Mouse (Mus musculus) liver, embryonic 12.5 days (tissue): ENCODE measurements around the gene Dhrs1. TPM values are rescaled to one million over a fixed set of nuclear protein-coding genes. Genes with fewer than 3 reads are reported as not detected.

Experiments
- ATAC-seq: fragments of 200-750 bp; cut with Nextera tagmentation; 2 replicates; pipeline ENCODE4 v1.8.0; 2017; ENCODE audit warnings: moderate number of reproducible peaks, mild to moderate bottlenecking, moderate library complexity
- H3K27ac ChIP-seq: fragments of 300-500 bp; sonication (generic); 2 replicates; pipeline ENCODE4 v1.5.1; 2016; ENCODE audit warnings: mild to moderate bottlenecking
- H3K27me3 ChIP-seq: fragments of 300-500 bp; sonication (generic); replicated peaks from 2 replicates; pipeline ENCODE4 v1.6.1; 2016; ENCODE audit warnings: mild to moderate bottlenecking, moderate library complexity
- H3K36me3 ChIP-seq: fragments of 300-500 bp; sonication (generic); 2 replicates; pipeline ENCODE4 v1.6.1; 2016; ENCODE audit warnings: mild to moderate bottlenecking, moderate library complexity
- H3K4me1 ChIP-seq: fragments of 300-500 bp; sonication (generic); 2 replicates; pipeline ENCODE4 v1.6.1; 2016
- H3K4me2 ChIP-seq: fragments of 300-500 bp; sonication (generic); 2 replicates; pipeline ENCODE4 v1.6.1; 2016; ENCODE audit warnings: mild to moderate bottlenecking, moderate library complexity
- H3K4me3 ChIP-seq: fragments of 300-500 bp; sonication (generic); 2 replicates; pipeline ENCODE4 v1.5.1; 2016; ENCODE audit warnings: mild to moderate bottlenecking, moderate library complexity
- H3K9ac ChIP-seq: fragments of 300-500 bp; sonication (generic); 2 replicates; pipeline ENCODE4 v1.6.1; 2016; ENCODE audit warnings: mild to moderate bottlenecking, moderate library complexity
- H3K9me3 ChIP-seq: fragments of 300-500 bp; sonication (generic); replicated peaks from 2 replicates; pipeline ENCODE4 v1.6.1; 2016; ENCODE audit warnings: mild to moderate bottlenecking, moderate library complexity
- WGBS: fragments of 180-500 bp; shearing (Covaris S2); methylation state at CpG from one replicate; pipeline ENCODE4 v1.1.7; 2016; ENCODE audit not compliant: insufficient replicate concordance; 5-methylcytosine and 5-hydroxymethylcytosine counted together
- polyA plus RNA-seq: library from polyadenylated mRNA; unstranded; fragments of >200 nt; fragmentation: Nextera tagmentation; extraction: Ambion mirVana; gene quantifications from 2 replicates; pipeline ENCODE4 v1.2.1, GENCODE M21; 2016

Gene Dhrs1
- 34.3 and 35.2 TPM in 2 replicates for polyA plus RNA-seq

DNA sequence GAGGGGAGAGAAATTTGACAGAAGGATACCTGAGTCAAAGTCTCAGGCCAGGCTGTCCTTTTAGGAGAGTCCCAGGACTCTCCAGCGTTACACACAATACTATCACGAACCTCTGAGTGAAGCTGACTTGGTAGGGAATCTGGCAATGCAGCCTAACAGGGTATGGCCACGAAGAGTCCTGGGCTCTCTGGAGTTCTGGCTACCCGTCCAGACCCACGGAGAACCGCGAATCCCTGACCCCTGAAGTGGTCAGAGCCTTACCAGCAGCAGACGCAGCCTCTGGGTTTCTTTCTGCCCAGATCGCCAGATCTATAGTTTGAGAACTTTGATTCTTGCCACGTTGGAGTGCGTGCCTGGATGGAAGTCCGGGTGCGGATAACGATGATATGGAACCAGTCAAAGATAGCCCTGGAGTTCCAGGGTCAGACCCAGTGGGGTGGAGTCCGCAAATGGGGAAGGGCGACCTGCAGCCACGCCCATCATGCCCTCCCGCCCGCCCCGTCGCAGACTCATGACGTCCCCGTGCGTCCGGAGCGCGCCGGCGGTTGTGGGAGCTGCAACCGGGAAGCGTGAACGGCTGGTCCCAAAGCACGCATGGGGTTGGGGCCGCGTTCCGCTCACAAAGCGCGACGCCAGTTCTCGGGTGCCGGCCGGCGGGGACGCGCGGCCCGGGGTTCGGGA is at the start of gene Dhrs1, which contains the start of gene Nop9:
Dhrs1 (minus strand) TSS at position 511 of the 681 bp plus-strand sequence.
Nop9 (plus strand) TSS at position 514 of the 681 bp plus-strand sequence.
- 1% methylated on average over 47 of the region's 48 CpGs for WGBS

GRCm38 (mm10) chr14:55793946-55794345 is 48.5 kb upstream of the Dhrs1 start:
- H3K9ac ChIP-seq, result no peak overlapping the region
- 44% methylated on average over 2 of the region's 2 CpGs for WGBS
- ATAC-seq, result no peak
- H3K4me1 ChIP-seq, result peaks cover 12% of the 10 kb centered on the region
- H3K36me3 ChIP-seq, result no peaks in the 10 kb centered on the region
- no peaks in the 10 kb centered on the region; the same call in 1 of the 2 replicates for H3K27me3 ChIP-seq
- H3K4me3 ChIP-seq, result no peak overlapping the region
- no peak overlapping the region for H3K4me2 ChIP-seq
- no peak overlapping the region for H3K27ac ChIP-seq
- H3K9me3 ChIP-seq, result no peaks in the 10 kb centered on the region

More for the DNA sequence above, at the start of gene Dhrs1, which contains the start of gene Nop9:
- peak within 1 kb of the TSS; percentile 97 for H3K4me2 ChIP-seq
- H3K9ac ChIP-seq, result peak within 1 kb of the TSS; percentile 89
- no peaks in the 10 kb centered on the region for H3K27me3 ChIP-seq
- peak within 1 kb of the TSS; percentile 92 for H3K4me3 ChIP-seq
- no peaks in the 10 kb centered on the region for H3K9me3 ChIP-seq
- peak; percentile 87 for ATAC-seq
- H3K4me1 ChIP-seq, result peaks cover 38% of the 10 kb centered on the region
- H3K36me3 ChIP-seq, result peaks cover 53% of the 10 kb centered on the region
- H3K27ac ChIP-seq, result peak within 1 kb of the TSS; percentile 83

DNA sequence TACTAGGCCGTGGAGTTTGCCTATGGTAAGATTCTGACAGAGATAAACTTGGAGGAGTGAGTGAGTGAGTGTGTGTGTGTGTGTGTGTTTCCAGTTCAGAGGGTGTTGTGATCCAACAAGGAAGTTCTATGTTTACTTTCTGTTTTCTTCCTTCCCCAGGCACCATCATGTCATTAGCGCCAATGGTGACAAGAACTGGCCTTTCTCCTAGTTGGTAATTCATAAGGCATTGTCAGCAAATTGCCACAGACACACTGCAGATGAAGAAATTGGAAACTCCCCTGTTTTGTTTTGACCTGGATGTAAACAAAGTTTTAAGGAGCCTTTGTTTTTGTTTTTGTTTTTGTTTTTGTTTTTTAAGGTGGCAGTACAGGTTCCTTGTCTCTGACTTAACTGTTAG is 48.0 kb upstream of the Dhrs1 start:
- H3K4me3 ChIP-seq, result no peak overlapping the region
- no peaks in the 10 kb centered on the region for H3K9me3 ChIP-seq
- H3K9ac ChIP-seq, result no peak overlapping the region
- no peak for ATAC-seq
- H3K27ac ChIP-seq, result no peak overlapping the region
- no peaks in the 10 kb centered on the region; the same call in 1 of the 2 replicates for H3K27me3 ChIP-seq
- no peaks in the 10 kb centered on the region for H3K36me3 ChIP-seq
- H3K4me2 ChIP-seq, result no peak overlapping the region
- WGBS, result 54% methylated on average over 2 of the region's 2 CpGs
- peaks cover 17% of the 10 kb centered on the region for H3K4me1 ChIP-seq

DNA sequence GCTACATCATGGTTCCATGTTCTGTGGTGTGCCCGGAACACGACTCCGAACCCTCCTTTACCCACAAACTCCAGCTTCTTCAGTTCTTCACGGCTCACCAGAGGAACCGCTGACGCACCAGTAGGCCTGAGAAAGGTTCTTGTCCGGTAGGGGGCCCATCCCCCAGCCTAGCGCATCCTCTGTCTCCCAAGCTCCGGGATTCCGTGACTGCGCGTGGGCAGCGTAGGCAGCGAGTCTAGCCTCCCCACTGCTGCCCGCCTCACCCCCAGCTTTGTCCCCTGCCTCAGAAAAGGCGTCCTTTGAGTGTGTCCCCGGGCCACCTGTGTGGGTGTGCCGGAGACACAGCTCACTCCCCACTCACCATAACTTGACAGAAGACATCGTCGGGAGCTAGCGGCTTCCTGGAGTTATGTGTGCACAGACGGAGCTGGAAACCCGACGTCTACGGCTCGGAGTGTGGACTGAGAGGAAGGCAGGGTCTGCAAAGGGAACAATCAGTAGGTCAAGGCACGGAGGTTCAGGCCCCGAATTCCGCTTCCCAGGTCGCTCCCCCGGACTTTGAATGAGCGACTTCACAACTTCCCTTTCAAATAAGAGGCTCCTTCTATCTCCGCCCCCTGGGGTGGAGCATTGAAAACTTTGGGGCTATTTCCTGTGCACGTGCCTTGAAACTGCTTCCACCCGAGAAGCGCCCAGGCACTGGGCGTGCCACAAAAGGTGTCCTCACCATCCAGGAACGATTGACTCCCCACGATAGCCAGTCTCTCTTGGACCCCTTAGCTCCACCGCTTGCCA is 43.0 kb upstream of the Dhrs1 start, which contains the start of gene Ripk3:
Ripk3 (minus strand) TSS at position 610 of the 795 bp plus-strand sequence.
- no peak within 1 kb of the TSS for H3K27ac ChIP-seq
- H3K4me2 ChIP-seq, result peak within 1 kb of the TSS; percentile 88
- H3K4me1 ChIP-seq, result peaks cover 25% of the 10 kb centered on the region
- WGBS, result 2% methylated on average over 40 of the region's 40 CpGs
- H3K27me3 ChIP-seq, result peaks cover 48% of the 10 kb centered on the region
- H3K36me3 ChIP-seq, result peaks cover 8% of the 10 kb centered on the region; the same call in 1 of the 2 replicates
- H3K4me3 ChIP-seq, result peak within 1 kb of the TSS; percentile 62
- no peaks in the 10 kb centered on the region for H3K9me3 ChIP-seq
- peak; percentile 70 for ATAC-seq
- H3K9ac ChIP-seq, result peak within 1 kb of the TSS; percentile 67

DNA sequence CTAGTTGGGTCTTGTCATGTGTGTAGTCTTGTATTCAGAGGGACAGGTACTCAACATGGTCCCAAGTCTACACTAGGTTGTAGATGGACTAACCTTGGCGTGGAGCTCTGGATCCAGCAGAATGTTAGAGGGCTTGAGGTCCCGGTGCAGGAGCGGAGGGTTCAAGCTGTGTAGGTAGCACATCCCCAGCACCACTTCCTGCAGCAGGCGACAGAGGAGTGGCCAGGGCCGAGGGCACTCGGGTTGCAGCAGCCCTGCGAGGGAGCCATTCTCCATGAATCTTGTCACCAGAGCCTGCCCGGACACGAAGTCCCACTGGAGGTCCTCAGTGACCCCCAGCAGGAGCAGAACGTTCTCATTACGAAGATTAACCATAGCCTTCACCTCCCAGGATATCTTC is 42.2 kb upstream of the Dhrs1 start:
- H3K4me2 ChIP-seq, result peak overlapping the region; percentile 88
- ATAC-seq, result no peak
- WGBS, result 40% methylated on average over 11 of the region's 11 CpGs
- no peak overlapping the region for H3K27ac ChIP-seq
- H3K36me3 ChIP-seq, result peaks cover 8% of the 10 kb centered on the region; the same call in 1 of the 2 replicates
- H3K9ac ChIP-seq, result peak overlapping the region; percentile 67
- peaks cover 55% of the 10 kb centered on the region for H3K27me3 ChIP-seq
- no peaks in the 10 kb centered on the region for H3K9me3 ChIP-seq
- H3K4me1 ChIP-seq, result peaks cover 27% of the 10 kb centered on the region
- H3K4me3 ChIP-seq, result peak overlapping the region; percentile 62

DNA sequence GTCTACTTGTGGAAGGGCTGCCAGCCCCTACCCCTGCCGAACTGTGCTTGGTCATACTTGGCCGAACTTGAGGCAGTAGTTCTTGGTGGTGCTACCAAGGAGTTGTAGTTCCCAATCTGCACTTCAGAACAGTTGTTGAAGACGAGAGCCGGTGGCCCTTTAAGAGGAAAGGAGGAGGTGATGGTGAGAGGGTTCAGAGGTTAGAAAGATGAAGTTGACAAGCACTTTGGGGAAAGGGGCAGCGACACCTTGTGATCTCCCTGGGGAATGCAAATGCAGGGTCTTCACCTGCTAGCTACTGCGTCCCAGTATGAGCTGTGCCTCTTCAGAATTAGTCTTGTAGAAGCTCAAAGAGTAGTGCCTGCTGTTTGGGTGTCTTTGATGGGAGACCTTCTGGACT is 39.7 kb upstream of the Dhrs1 start:
- Histone ChIP-seq H3K9me3 (no peaks in the 10 kb centered on the region), H3K36me3 (peaks cover 8% of the 10 kb centered on the region; the same call in 1 of the 2 replicates), H3K4me3 (no peak overlapping the region), H3K27me3 (peaks cover 77% of the 10 kb centered on the region), H3K4me2 (no peak overlapping the region), H3K4me1 (peaks cover 45% of the 10 kb centered on the region), H3K27ac (no peak overlapping the region), H3K9ac (no peak overlapping the region)
- 44% methylated on average over 6 of the region's 6 CpGs for WGBS
- no peak for ATAC-seq

DNA sequence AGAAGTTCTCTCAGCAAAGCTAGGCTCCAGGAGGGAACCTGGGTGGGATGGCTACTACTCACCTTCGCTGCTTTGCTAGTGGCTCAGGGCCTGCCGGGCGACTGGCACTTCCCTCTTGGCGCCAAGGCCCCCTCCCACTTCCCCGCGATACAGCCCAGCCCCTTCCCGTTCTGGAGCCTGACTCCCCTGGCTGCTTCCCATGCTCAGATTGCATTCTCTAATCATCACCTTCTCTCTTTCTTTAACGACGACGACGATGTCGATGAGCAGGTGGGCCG is 38.4 kb upstream of the Dhrs1 start, which contains the start of gene Adcy4:
Adcy4 (minus strand) TSS at position 138 of the 278 bp plus-strand sequence.
- H3K27ac ChIP-seq, result no peak within 1 kb of the TSS
- WGBS, result 9% methylated on average over 13 of the region's 13 CpGs
- no peaks in the 10 kb centered on the region for H3K9me3 ChIP-seq
- peaks cover 8% of the 10 kb centered on the region; the same call in 1 of the 2 replicates for H3K36me3 ChIP-seq
- H3K4me1 ChIP-seq, result peaks cover 43% of the 10 kb centered on the region
- peaks cover 78% of the 10 kb centered on the region for H3K27me3 ChIP-seq
- no peak for ATAC-seq
- H3K4me3 ChIP-seq, result peak within 1 kb of the TSS; percentile 31
- H3K9ac ChIP-seq, result no peak within 1 kb of the TSS
- H3K4me2 ChIP-seq, result peak within 1 kb of the TSS; percentile 44

- peaks cover 83% of the 10 kb centered on the region for H3K27me3 ChIP-seq
- H3K4me2 ChIP-seq, result peak overlapping the region; percentile 44
- ATAC-seq, result no peak
- 6% methylated on average over 31 of the region's 31 CpGs for WGBS
- peaks cover 8% of the 10 kb centered on the region; the same call in 1 of the 2 replicates for H3K36me3 ChIP-seq
- H3K27ac ChIP-seq, result no peak overlapping the region
- peaks cover 37% of the 10 kb centered on the region for H3K4me1 ChIP-seq
- H3K9me3 ChIP-seq, result no peaks in the 10 kb centered on the region
- peak overlapping the region; percentile 31 for H3K4me3 ChIP-seq
- H3K9ac ChIP-seq, result no peak overlapping the region
These were observed 37.9 kb upstream of the Dhrs1 start for GRCm38 (mm10) chr14:55783171-55783957.

DNA sequence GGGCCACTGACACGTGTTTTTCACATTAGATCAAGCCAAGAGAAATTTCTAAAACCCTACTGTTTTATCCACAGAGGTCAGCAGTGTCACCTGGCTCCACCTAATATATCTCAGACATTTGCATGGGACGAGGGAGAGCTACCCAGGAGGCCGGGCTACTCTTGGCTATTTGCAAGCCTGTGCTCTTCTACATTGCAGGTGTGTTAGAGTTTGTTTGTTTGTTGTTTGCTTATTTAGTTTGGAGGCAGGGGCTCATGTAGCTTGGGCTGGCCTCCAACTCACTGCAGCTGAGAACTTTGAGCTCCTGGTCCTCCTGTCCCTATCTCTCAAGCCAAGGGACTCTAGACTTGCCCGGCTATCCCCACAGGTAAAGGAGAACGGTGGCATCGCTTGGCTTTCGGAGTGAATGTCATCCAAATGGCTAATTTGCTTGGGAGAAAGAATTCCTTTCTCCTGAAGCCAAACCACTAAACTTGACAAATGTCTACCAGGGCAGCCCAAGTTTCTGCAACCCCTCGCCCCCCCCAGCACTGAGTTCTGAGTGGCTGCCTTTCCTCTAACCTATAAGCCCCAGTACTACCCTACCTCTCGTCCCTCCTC is 37.0 kb upstream of the Dhrs1 start:
- Histone ChIP-seq H3K27me3 (peaks cover 75% of the 10 kb centered on the region), H3K4me1 (peaks cover 32% of the 10 kb centered on the region), H3K4me2 (peak overlapping the region; percentile 44; the same call in 1 of the 2 replicates), H3K36me3 (peaks cover 8% of the 10 kb centered on the region; the same call in 1 of the 2 replicates), H3K9me3 (no peaks in the 10 kb centered on the region), H3K4me3 (no peak overlapping the region), H3K9ac (no peak overlapping the region), H3K27ac (no peak overlapping the region)
- no peak for ATAC-seq
- 54% methylated on average over 9 of the region's 9 CpGs for WGBS

- H3K27me3 ChIP-seq, result peaks cover 63% of the 10 kb centered on the region
These were observed 35.8 kb upstream of the Dhrs1 start for GRCm38 (mm10) chr14:55781310-55781709.

GRCm38 (mm10) chr14:55780736-55781135 is 35.2 kb upstream of the Dhrs1 start:
- peaks cover 59% of the 10 kb centered on the region for H3K27me3 ChIP-seq
- no peaks in the 10 kb centered on the region for H3K9me3 ChIP-seq
- H3K4me2 ChIP-seq, result no peak overlapping the region
- H3K9ac ChIP-seq, result no peak overlapping the region
- peaks cover 43% of the 10 kb centered on the region for H3K4me1 ChIP-seq
- H3K4me3 ChIP-seq, result no peak overlapping the region
- ATAC-seq, result no peak
- no peak overlapping the region for H3K27ac ChIP-seq
- WGBS, result 68% methylated on average over 11 of the region's 11 CpGs
- H3K36me3 ChIP-seq, result peaks cover 4% of the 10 kb centered on the region; the same call in 1 of the 2 replicates

More at GRCm38 (mm10) chr14:55781310-55781709, 35.8 kb upstream of the Dhrs1 start:
- Histone ChIP-seq H3K36me3 (peaks cover 8% of the 10 kb centered on the region; the same call in 1 of the 2 replicates), H3K9ac (no peak overlapping the region), H3K9me3 (no peaks in the 10 kb centered on the region), H3K4me2 (peak overlapping the region; percentile 30), H3K4me3 (no peak overlapping the region), H3K27ac (no peak overlapping the region), H3K4me1 (peaks cover 43% of the 10 kb centered on the region)
- ATAC-seq, result peak; percentile 64
- 16% methylated on average over 14 of the region's 14 CpGs for WGBS
